Comparison of ENCODE assay signal across 11 mouse cellular contexts in the genomic region with DNA sequence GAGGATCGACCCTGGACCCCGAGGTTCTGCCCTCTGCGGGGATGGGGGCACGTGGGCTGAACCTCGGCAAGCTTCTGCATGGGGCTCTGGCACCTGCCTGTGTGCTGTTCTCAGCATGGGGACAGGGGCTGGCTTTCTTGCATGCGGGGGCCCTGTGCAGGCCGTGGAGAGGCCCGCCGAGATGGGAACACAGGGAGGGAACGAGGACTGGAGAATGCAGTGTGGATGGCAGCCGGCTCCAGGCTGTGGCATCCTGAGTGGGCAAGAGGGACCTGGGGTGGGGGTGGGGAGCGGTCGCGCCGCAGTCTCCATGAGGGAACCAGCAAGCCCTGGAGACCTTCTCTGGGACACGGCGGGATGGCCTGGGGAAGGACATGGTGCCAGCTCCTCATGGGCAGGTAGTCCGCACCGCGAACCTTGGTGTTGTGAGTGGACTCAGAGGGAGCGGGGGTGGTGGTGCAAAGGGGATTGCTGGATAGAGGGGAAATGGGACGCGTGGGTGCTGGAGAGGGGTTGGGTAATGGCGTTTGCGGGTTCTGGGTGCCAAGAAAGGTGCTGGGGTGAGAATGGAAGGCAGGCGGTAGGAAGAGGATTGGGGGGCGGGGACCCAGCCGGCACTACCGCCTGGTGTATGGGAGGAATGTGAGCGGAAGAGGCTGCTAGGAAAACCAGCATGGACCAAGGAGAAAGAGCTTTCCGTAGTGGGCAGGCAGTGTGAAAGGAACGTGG. TPM values are rescaled to one million over a fixed set of nuclear protein-coding genes. Genes with fewer than 3 reads are reported as not detected.
DNase-seq lines count a peak whose midpoint lies in the region; ATAC-seq and TF ChIP-seq lines count a peak whose summit lies in the region.
"Had no signal": no experiment of that assay in that cellular context is flagged by ENCODE, and none has a peak within 500 bp of the region (broad histone marks: within the 10 kb centered on the region; RNA-seq: fewer than 3 reads in every experiment).

No protein-coding gene starts in this region.

- H3K36me3 ChIP-seq in forebrain, embryonic 13.5 days (ENCODE audit: poor library complexity, severe bottlenecking), result 0 out of 2 replicates have a peak, but pooled peaks cover 5% of the 10 kb centered on the region
- peaks cover 7% of the 10 kb centered on the region; the same call in 1 of the 2 replicates for H3K36me3 ChIP-seq in midbrain, embryonic 12.5 days
- H3K36me3 ChIP-seq: heart, embryonic 10.5 days had no signal

- peak overlapping the region; percentile 62 for H3K4me3 ChIP-seq in forebrain, embryonic 13.5 days
- H3K4me3 ChIP-seq in midbrain, embryonic 12.5 days, result peak overlapping the region; percentile 65
- H3K4me3 ChIP-seq: myocyte had no signal

- H3K27ac ChIP-seq in forebrain, embryonic 13.5 days, result peak overlapping the region; percentile 48; the same call in 1 of the 2 replicates
- no peak overlapping the region for H3K27ac ChIP-seq in midbrain, embryonic 12.5 days (replicated peaks)
- H3K27ac ChIP-seq: heart, embryonic 10.5 days; liver, embryonic 14.5 days had no signal

- no peak for TF ChIP-seq CTCF in brain, embryonic 14.5 days (IDR thresholded peaks at IDR 0.05; ENCODE audit: borderline replicate concordance, extremely low read depth, insufficient read depth, insufficient read length)

- TF ChIP-seq POLR2A in brain, embryonic 14.5 days (IDR thresholded peaks at IDR 0.05; ENCODE audit: borderline replicate concordance, extremely low read depth, insufficient read depth, insufficient read length, poor library complexity, severe bottlenecking), result no peak

- peaks cover 60% of the 10 kb centered on the region for H3K27me3 ChIP-seq in forebrain, embryonic 13.5 days
- peaks cover 76% of the 10 kb centered on the region for H3K27me3 ChIP-seq in midbrain, embryonic 12.5 days

- no peak for DNase-seq in frontal cortex, postnatal 14 days (ENCODE audit: low spot score in 2 of 2)
- peak; percentile 22 for DNase-seq in brain, embryonic 14.5 days (ENCODE audit: low read depth)
- DNase-seq in heart, adult 11 months, result no peak
- no peak for DNase-seq in kidney, postnatal 36 days
- no peak for DNase-seq in spleen, postnatal 4 days (ENCODE audit: low spot score in 2 of 2)

- ATAC-seq in frontal cortex, adult (ENCODE audit: low TSS enrichment), result peak; percentile 14; the same call in 1 of the 2 replicates
- peak; percentile 19; the same call in 1 of the 2 replicates for ATAC-seq in forebrain, embryonic 13.5 days
- no peak for ATAC-seq in midbrain, embryonic 12.5 days (ENCODE audit: low FRiP score, low read depth)

- H3K9me3 ChIP-seq in forebrain, embryonic 13.5 days (replicated peaks), result no peaks in the 10 kb centered on the region
- H3K9me3 ChIP-seq in midbrain, embryonic 12.5 days, result no peaks in the 10 kb centered on the region
- H3K9me3 ChIP-seq: heart, embryonic 10.5 days had no signal

- H3K9ac ChIP-seq in forebrain, embryonic 13.5 days, result peak overlapping the region; percentile 78
- H3K9ac ChIP-seq in midbrain, embryonic 12.5 days (replicated peaks), result peak overlapping the region; percentile 79
- H3K9ac ChIP-seq: liver, embryonic 14.5 days had no signal

- peaks cover 22% of the 10 kb centered on the region for H3K4me1 ChIP-seq in forebrain, embryonic 13.5 days
- peaks cover 13% of the 10 kb centered on the region; the same call in 1 of the 2 replicates for H3K4me1 ChIP-seq in midbrain, embryonic 12.5 days

- 2% methylated on average over 32 of the region's 32 CpGs for WGBS in forebrain, embryonic 13.5 days
- WGBS in midbrain, embryonic 12.5 days, result 3% methylated on average over 32 of the region's 32 CpGs

- H3K4me2 ChIP-seq in forebrain, embryonic 13.5 days, result peak overlapping the region; percentile 79
- peak overlapping the region; percentile 81 for H3K4me2 ChIP-seq in midbrain, embryonic 12.5 days (replicated peaks)

RNA-seq across cellular contexts. Expression of gene Shank1, which starts 27.2 kb away (rescaled TPM):
- polyA plus RNA-seq in brain, embryonic 14.5 days (2012; rRNA removed), result 17.2 and 63.1 TPM in 2 replicates
- polyA plus RNA-seq in forebrain, embryonic 13.5 days (2015; fragmentation: Nextera tagmentation; extraction: Ambion mirVana), result 13.2 and 15.1 TPM in 2 replicates
- polyA plus RNA-seq in midbrain, embryonic 12.5 days (2016; fragmentation: Nextera tagmentation; extraction: Ambion mirVana), result 8.5 and 11.4 TPM in 2 replicates

RNA-seq across cellular contexts. Expression of gene Clec11a, which starts 30.6 kb away (rescaled TPM):
- 3.2 and 3.6 TPM in 2 replicates for polyA plus RNA-seq in brain, embryonic 14.5 days (2012; rRNA removed)
- polyA plus RNA-seq in forebrain, embryonic 13.5 days (2015; fragmentation: Nextera tagmentation; extraction: Ambion mirVana), result 3.0 and 3.4 TPM in 2 replicates
- polyA plus RNA-seq in midbrain, embryonic 12.5 days (2016; fragmentation: Nextera tagmentation; extraction: Ambion mirVana), result 2.5 and 2.6 TPM in 2 replicates

RNA-seq across cellular contexts. Expression of gene Syt3, which starts 46.6 kb away (rescaled TPM):
- 35.5 and 41.6 TPM in 2 replicates for polyA plus RNA-seq in brain, embryonic 14.5 days (2012; rRNA removed)
- polyA plus RNA-seq in forebrain, embryonic 13.5 days (2015; fragmentation: Nextera tagmentation; extraction: Ambion mirVana), result 10.1 and 10.6 TPM in 2 replicates
- 5.4 and 6.4 TPM in 2 replicates for polyA plus RNA-seq in midbrain, embryonic 12.5 days (2016; fragmentation: Nextera tagmentation; extraction: Ambion mirVana)
- polyA plus RNA-seq: myocyte had no signal

RNA-seq across cellular contexts. Expression of gene 1700008O03Rik, which starts 48.3 kb away (rescaled TPM):
- polyA plus RNA-seq in brain, embryonic 14.5 days (2012; rRNA removed), result 3.0 and 4.1 TPM in 2 replicates
- 0.59 and 1.1 TPM in 2 replicates for polyA plus RNA-seq in forebrain, embryonic 13.5 days (2015; fragmentation: Nextera tagmentation; extraction: Ambion mirVana)
- polyA plus RNA-seq in midbrain, embryonic 12.5 days (2016; fragmentation: Nextera tagmentation; extraction: Ambion mirVana), result 0.74 and 1.3 TPM in 2 replicates
- polyA plus RNA-seq: myocyte had no signal
